17 mouse cellular contexts compared by ENCODE assay signal in genomic region chr11:115696471-115696870, GRCm38 (mm10). TPM values are rescaled to one million over a fixed set of nuclear protein-coding genes. Genes with fewer than 3 reads are reported as not detected.
DNase-seq lines count a peak whose midpoint lies in the region; ATAC-seq and TF ChIP-seq lines count a peak whose summit lies in the region.
"Had no signal": no experiment of that assay in that cellular context is flagged by ENCODE, and none has a peak within 500 bp of the region (broad histone marks: within the 10 kb centered on the region; RNA-seq: fewer than 3 reads in every experiment).

No protein-coding gene starts in this region.

- ATAC-seq in heart, embryonic 15.5 days (replicated peaks; ENCODE audit: insufficient number of reproducible peaks, insufficient read depth, low FRiP score, low read depth) = no peak
- no peak for ATAC-seq in heart, embryonic 12.5 days (ENCODE audit: insufficient number of reproducible peaks, low FRiP score)
- ATAC-seq in lung, postnatal 0 days = no peak
- ATAC-seq: forebrain, embryonic 15.5 days had no signal

- no peaks in the 10 kb centered on the region for H3K27me3 ChIP-seq in heart, embryonic 15.5 days
- no peaks in the 10 kb centered on the region for H3K27me3 ChIP-seq in heart, embryonic 12.5 days (replicated peaks)
- no peaks in the 10 kb centered on the region for H3K27me3 ChIP-seq in lung, postnatal 0 days (replicated peaks; ENCODE audit: insufficient read depth, low read length)
- H3K27me3 ChIP-seq: embryonic facial prominence, embryonic 15.5 days; forebrain, embryonic 15.5 days; limb, embryonic 12.5 days had no signal

- peaks cover 94% of the 10 kb centered on the region for H3K79me2 ChIP-seq in macrophage (ENCODE audit: inconsistent target)

- 0 out of 2 replicates have a peak overlapping the region, but pooled peaks have one; percentile 2 for H3K4me3 ChIP-seq in heart, embryonic 15.5 days
- no peak overlapping the region for H3K4me3 ChIP-seq in heart, embryonic 12.5 days
- no peak overlapping the region for H3K4me3 ChIP-seq in lung, postnatal 0 days (ENCODE audit: low read depth, low read length)
- no peak overlapping the region for H3K4me3 ChIP-seq in macrophage (ENCODE audit: inconsistent target)
- H3K4me3 ChIP-seq: embryonic facial prominence, embryonic 15.5 days; forebrain, embryonic 15.5 days; limb, embryonic 12.5 days had no signal

- TF ChIP-seq CTCF in lung, postnatal 0 days (IDR thresholded peaks at IDR 0.05) = no peak

- H3K36me3 ChIP-seq in heart, embryonic 15.5 days = 0 out of 2 replicates have a peak, but pooled peaks cover 4% of the 10 kb centered on the region
- peaks cover 9% of the 10 kb centered on the region; the same call in 1 of the 2 replicates for H3K36me3 ChIP-seq in heart, embryonic 12.5 days
- H3K36me3 ChIP-seq in lung, postnatal 0 days (ENCODE audit: insufficient read depth, low read length) = no peaks in the 10 kb centered on the region
- peaks cover 5% of the 10 kb centered on the region for H3K36me3 ChIP-seq in macrophage (ENCODE audit: inconsistent target)

- H3K9me3 ChIP-seq in heart, embryonic 15.5 days (replicated peaks) = no peaks in the 10 kb centered on the region
- H3K9me3 ChIP-seq in heart, embryonic 12.5 days (replicated peaks) = no peaks in the 10 kb centered on the region
- no peaks in the 10 kb centered on the region for H3K9me3 ChIP-seq in lung, postnatal 0 days (ENCODE audit: low read length)
- H3K9me3 ChIP-seq: embryonic facial prominence, embryonic 15.5 days; forebrain, embryonic 15.5 days; limb, embryonic 12.5 days had no signal

- TF ChIP-seq EP300 in lung, postnatal 0 days (IDR thresholded peaks at IDR 0.05) = no peak

- H3K4me2 ChIP-seq in heart, embryonic 15.5 days = peak overlapping the region; percentile 85
- no peak overlapping the region for H3K4me2 ChIP-seq in heart, embryonic 12.5 days
- H3K4me2 ChIP-seq in lung, postnatal 0 days (replicated peaks; ENCODE audit: low read depth, low read length) = no peak overlapping the region
- H3K4me2 ChIP-seq: embryonic facial prominence, embryonic 15.5 days; limb, embryonic 12.5 days had no signal

- DNase-seq in lung, postnatal 0 days (ENCODE audit: low spot score) = peak; percentile 66
- no peak for DNase-seq in lung, adult 18-20 months
- DNase-seq in adipocyte (ENCODE audit: low spot score) = peak; percentile 87
- DNase-seq in frontal cortex, adult 2 months (ENCODE audit: extremely low spot score in 1 of 2, low spot score in 1 of 2) = no peak
- no peak for DNase-seq in layer of hippocampus, postnatal 25 days (ENCODE audit: extremely low spot score in 1 of 2, low spot score in 1 of 2)
- DNase-seq: adrenal gland, postnatal 10 days; gastrocnemius, postnatal 25 days; kidney, postnatal 14 days; layer of hippocampus, postnatal 36 days; thymus, postnatal 4 days had no signal

- WGBS in heart, embryonic 15.5 days = 51% methylated on average over 4 of the region's 4 CpGs
- WGBS in heart, embryonic 12.5 days = 82% methylated on average over 4 of the region's 4 CpGs
- WGBS in lung, postnatal 0 days = 64% methylated on average over 4 of the region's 4 CpGs
- whole genome bisulfite sequencing in macrophage (ENCODE audit: missing documents) = 74% methylated on average over 3 of the region's 4 CpGs

- no peak overlapping the region for H3K9ac ChIP-seq in heart, embryonic 15.5 days
- no peak overlapping the region for H3K9ac ChIP-seq in heart, embryonic 12.5 days
- H3K9ac ChIP-seq in lung, postnatal 0 days (replicated peaks; ENCODE audit: low read depth) = no peak overlapping the region
- H3K9ac ChIP-seq: embryonic facial prominence, embryonic 15.5 days; forebrain, embryonic 15.5 days; hindbrain, embryonic 14.5 days; limb, embryonic 12.5 days had no signal

- H3K27ac ChIP-seq in heart, embryonic 15.5 days = peak overlapping the region; percentile 92
- H3K27ac ChIP-seq in heart, embryonic 12.5 days (ENCODE audit: poor library complexity, severe bottlenecking) = no peak overlapping the region
- H3K27ac ChIP-seq in lung, postnatal 0 days (ENCODE audit: low read length) = no peak overlapping the region
- peak overlapping the region; percentile 99 for H3K27ac ChIP-seq in macrophage
- H3K27ac ChIP-seq: forebrain, embryonic 15.5 days; hindbrain, embryonic 14.5 days; limb, embryonic 12.5 days had no signal

- H3K4me1 ChIP-seq in heart, embryonic 15.5 days (replicated peaks) = peaks cover 80% of the 10 kb centered on the region
- peaks cover 67% of the 10 kb centered on the region for H3K4me1 ChIP-seq in heart, embryonic 12.5 days (replicated peaks)
- H3K4me1 ChIP-seq in lung, postnatal 0 days (ENCODE audit: insufficient read depth, low read depth, low read length) = peaks cover 22% of the 10 kb centered on the region

RNA-seq across cellular contexts. Expression of gene Grb2, which starts 11.9 kb away (rescaled TPM):
- 103 and 104 TPM in 2 replicates for polyA plus RNA-seq in heart, embryonic 15.5 days (2015; fragmentation: Nextera tagmentation; extraction: Ambion mirVana)
- 95.9 and 113 TPM in 2 replicates for polyA plus RNA-seq in heart, embryonic 12.5 days (2016; fragmentation: Nextera tagmentation; extraction: Ambion mirVana)
- 62.8 and 75.9 TPM in 2 replicates for polyA plus RNA-seq in lung, postnatal 0 days (2015; fragmentation: Nextera tagmentation; extraction: Ambion mirVana)
- total RNA-seq in macrophage (2018; cell fraction: chromatin; rRNA removed) = 100 to 1,000 TPM in 21 of 26 experiments, 10 to 100 TPM in 5; 37.2 to 266 (median 136) TPM
- 100 to 1,000 TPM; 294 to 727 (median 469) TPM for total RNA-seq in macrophage (2018; cell fraction: cytosol; rRNA removed)
- 100 to 1,000 TPM in 25 of 26 experiments, 10 to 100 TPM in 1; 87.0 to 291 (median 183) TPM for total RNA-seq in macrophage (2018; cell fraction: nucleus; rRNA removed)
- 265 to 522 TPM (median 418 TPM) in 3 replicates for polyA plus RNA-seq in macrophage (2018)
- polyA plus RNA-seq in frontal cortex, adult 2 months (2012; rRNA removed) = 194 and 200 TPM in 2 replicates
- 100 to 1,000 TPM; 188 to 210 TPM for total RNA-seq in layer of hippocampus, postnatal 25 days (2021)

Comparison
In these comparisons a context has a peak if more than half of its experiments do, and no peak if none do; other contexts are left out.
1. H3K27ac ChIP-seq: peak in heart, embryonic 15.5 days (single experiment) and macrophage (single experiment); none in heart, embryonic 12.5 days (single experiment) and lung, postnatal 0 days (single experiment).
2. DNase-seq: peak in lung, postnatal 0 days (single experiment) and adipocyte (single experiment); none in lung, adult 18-20 months (0 of 2), frontal cortex, adult 2 months (0 of 2) and layer of hippocampus, postnatal 25 days (0 of 2).